Mouse (Mus musculus): ENCODE measurements around the gene Med19. TPM values are rescaled to one million over a fixed set of nuclear protein-coding genes. Genes with fewer than 3 reads are reported as not detected.

The Med19 gene
- polyA plus RNA-seq, 1 experiment = 20.3 TPM

GRCm38 (mm10) chr2:84634934-84635482 is 43.2 kb upstream of the Med19 start:
- H3K79me2 ChIP-seq (ENCODE audit: control insufficient read depth, insufficient read depth) = peaks cover 94% of the 10 kb centered on the region
- no peaks in the 10 kb centered on the region for H3K36me3 ChIP-seq (ENCODE audit: control insufficient read depth, insufficient read depth)
- H3K4me2 ChIP-seq (ENCODE audit: low read depth) = peak overlapping the region; percentile 100
- no peak overlapping the region for H3ac ChIP-seq (ENCODE audit: control insufficient read depth, insufficient read length)
- peak overlapping the region; percentile 12 for H3K4me3 ChIP-seq
- peak; percentile 19 for TF ChIP-seq POLR2A (IDR thresholded peaks at IDR 0.05; ENCODE audit: insufficient read length, low read depth)
- TF ChIP-seq MYOD1 (IDR thresholded peaks at IDR 0.05; ENCODE audit: control insufficient read depth in 1 of 3, insufficient read length in 2 of 3, low read depth in 2 of 3) = peak; percentile 90 to 94 (median 94)
- TF ChIP-seq TCF12 (IDR thresholded peaks at IDR 0.05; ENCODE audit: insufficient read depth, poor library complexity, severe bottlenecking) = peak; percentile 18
- TF ChIP-seq TCF3 (IDR thresholded peaks at IDR 0.05; ENCODE audit: insufficient read length, low read depth) = no peak
- peak in 2 of 3 experiments; percentile 65 to 84 for TF ChIP-seq MYOG (IDR thresholded peaks at IDR 0.05; ENCODE audit: control insufficient read depth in 1 of 3, insufficient read depth in 1 of 3, insufficient read length in 2 of 3, low read depth in 2 of 3)
- H3K27me3 ChIP-seq (ENCODE audit: control insufficient read depth, insufficient read depth, insufficient read length) = no peaks in the 10 kb centered on the region

GRCm38 (mm10) chr2:84635611-84636010 is 42.6 kb upstream of the Med19 start:
- H3K27me3 ChIP-seq (ENCODE audit: control insufficient read depth, insufficient read depth, insufficient read length) = no peaks in the 10 kb centered on the region
- H3K4me2 ChIP-seq (ENCODE audit: low read depth) = peak overlapping the region; percentile 100
- H3K79me2 ChIP-seq (ENCODE audit: control insufficient read depth, insufficient read depth) = peaks cover 94% of the 10 kb centered on the region
- H3ac ChIP-seq (ENCODE audit: control insufficient read depth, insufficient read length) = no peak overlapping the region
- no peak overlapping the region for H3K4me3 ChIP-seq
- TF ChIP-seq TCF3 (IDR thresholded peaks at IDR 0.05; ENCODE audit: insufficient read length, low read depth) (no peak), CEBPB (IDR thresholded peaks at IDR 0.05; ENCODE audit: insufficient read depth, poor library complexity, severe bottlenecking) (0 out of 2 replicates have a peak, but pooled peaks have one; percentile 4)
- H3K36me3 ChIP-seq (ENCODE audit: control insufficient read depth, insufficient read depth) = no peaks in the 10 kb centered on the region

GRCm38 (mm10) chr2:84636231-84636741 is 41.9 kb upstream of the Med19 start:
- Histone ChIP-seq H3K4me2 (ENCODE audit: low read depth) (peak overlapping the region; percentile 100), H3ac (ENCODE audit: control insufficient read depth, insufficient read length) (no peak overlapping the region), H3K27me3 (ENCODE audit: control insufficient read depth, insufficient read depth, insufficient read length) (no peaks in the 10 kb centered on the region), H3K36me3 (ENCODE audit: control insufficient read depth, insufficient read depth) (no peaks in the 10 kb centered on the region), H3K79me2 (ENCODE audit: control insufficient read depth, insufficient read depth) (peaks cover 94% of the 10 kb centered on the region), H3K4me3 (no peak overlapping the region)
- TF ChIP-seq POLR2AphosphoS2 (IDR thresholded peaks at IDR 0.05; ENCODE audit: insufficient read length, low read depth) = no peak
- TF ChIP-seq POLR2A (IDR thresholded peaks at IDR 0.05; ENCODE audit: insufficient read length, low read depth) = no peak
- TF ChIP-seq USF1 (IDR thresholded peaks at IDR 0.05; ENCODE audit: low read depth) = no peak
- no peak for TF ChIP-seq SRF (IDR thresholded peaks at IDR 0.05; ENCODE audit: control insufficient read depth, insufficient read length, low read depth)
- TF ChIP-seq MYOG (IDR thresholded peaks at IDR 0.05; ENCODE audit: control insufficient read depth in 1 of 3, insufficient read depth in 1 of 3, insufficient read length in 2 of 3, low read depth in 2 of 3) = no peak
- TF ChIP-seq MYOD1 (IDR thresholded peaks at IDR 0.05; ENCODE audit: control insufficient read depth in 1 of 3, insufficient read length in 2 of 3, low read depth in 2 of 3) = no peak
- no peak for TF ChIP-seq MAX (IDR thresholded peaks at IDR 0.05; ENCODE audit: low read depth)
- TF ChIP-seq TCF3 (IDR thresholded peaks at IDR 0.05; ENCODE audit: insufficient read length, low read depth) = no peak
- no peak for TF ChIP-seq E2F4 (IDR thresholded peaks at IDR 0.05; ENCODE audit: insufficient read depth)
- TF ChIP-seq TCF12 (IDR thresholded peaks at IDR 0.05; ENCODE audit: insufficient read depth, poor library complexity, severe bottlenecking) = no peak
- no peak for TF ChIP-seq REST (IDR thresholded peaks at IDR 0.05; ENCODE audit: insufficient read depth, insufficient read length)
- no peak for TF ChIP-seq CEBPB (IDR thresholded peaks at IDR 0.05; ENCODE audit: insufficient read depth, poor library complexity, severe bottlenecking)

- Histone ChIP-seq H3K79me2 (ENCODE audit: control insufficient read depth, insufficient read depth) (peaks cover 94% of the 10 kb centered on the region), H3K4me2 (ENCODE audit: low read depth) (peak overlapping the region; percentile 100), H3K27me3 (ENCODE audit: control insufficient read depth, insufficient read depth, insufficient read length) (no peaks in the 10 kb centered on the region), H3K4me3 (no peak overlapping the region), H3K36me3 (ENCODE audit: control insufficient read depth, insufficient read depth) (no peaks in the 10 kb centered on the region), H3ac (ENCODE audit: control insufficient read depth, insufficient read length) (no peak overlapping the region)
- no peak for TF ChIP-seq CEBPB (IDR thresholded peaks at IDR 0.05; ENCODE audit: insufficient read depth, poor library complexity, severe bottlenecking)
- no peak for TF ChIP-seq E2F4 (IDR thresholded peaks at IDR 0.05; ENCODE audit: insufficient read depth)
- no peak for TF ChIP-seq SRF (IDR thresholded peaks at IDR 0.05; ENCODE audit: control insufficient read depth, insufficient read length, low read depth)
- no peak for TF ChIP-seq MAX (IDR thresholded peaks at IDR 0.05; ENCODE audit: low read depth)
- TF ChIP-seq REST (IDR thresholded peaks at IDR 0.05; ENCODE audit: insufficient read depth, insufficient read length) = no peak
- TF ChIP-seq MYOD1 (IDR thresholded peaks at IDR 0.05; ENCODE audit: control insufficient read depth in 1 of 3, insufficient read length in 2 of 3, low read depth in 2 of 3) = no peak
These were observed 40.6 kb upstream of the Med19 start for GRCm38 (mm10) chr2:84637452-84638165.

GRCm38 (mm10) chr2:84638428-84639220 is 39.6 kb upstream of the Med19 start:
- TF ChIP-seq MAX (IDR thresholded peaks at IDR 0.05; ENCODE audit: low read depth) (no peak), TCF3 (IDR thresholded peaks at IDR 0.05; ENCODE audit: insufficient read length, low read depth) (no peak), CEBPB (IDR thresholded peaks at IDR 0.05; ENCODE audit: insufficient read depth, poor library complexity, severe bottlenecking) (no peak), E2F4 (IDR thresholded peaks at IDR 0.05; ENCODE audit: insufficient read depth) (no peak), SRF (IDR thresholded peaks at IDR 0.05; ENCODE audit: control insufficient read depth, insufficient read length, low read depth) (no peak), USF1 (IDR thresholded peaks at IDR 0.05; ENCODE audit: low read depth) (peak; percentile 73)
- no peak overlapping the region for H3K4me3 ChIP-seq

More at GRCm38 (mm10) chr2:84638428-84639220, 39.6 kb upstream of the Med19 start:
- H3ac ChIP-seq (ENCODE audit: control insufficient read depth, insufficient read length) = no peak overlapping the region
- H3K27me3 ChIP-seq (ENCODE audit: control insufficient read depth, insufficient read depth, insufficient read length) = no peaks in the 10 kb centered on the region
- H3K79me2 ChIP-seq (ENCODE audit: control insufficient read depth, insufficient read depth) = peaks cover 94% of the 10 kb centered on the region
- H3K36me3 ChIP-seq (ENCODE audit: control insufficient read depth, insufficient read depth) = no peaks in the 10 kb centered on the region
- H3K4me2 ChIP-seq (ENCODE audit: low read depth) = peak overlapping the region; percentile 100

Data from myocyte (in vitro differentiated cells).